Mouse (Mus musculus) thymus, adult 2 months (tissue): ENCODE data around the gene Olfr201. TPM values are rescaled to one million over a fixed set of nuclear protein-coding genes. Genes with fewer than 3 reads are reported as not detected.
"Not testable (repeated sequence)": the region's sequence is repeated elsewhere in the genome, so short reads cannot be mapped to it uniquely, and the experiment has no call there.

ENCODE experiments used
- DNase-seq: peaks from one replicate; pipeline ENCODE4 v3.0.0; 2021
- H3K27ac ChIP-seq: fragments of 200-500 bp; 2 replicates; pipeline ENCODE4 v1.5.1; 2012; ENCODE audit warnings: low read length, control low read depth; ENCODE audit not compliant: control insufficient read depth, insufficient read depth
- H3K27me3 ChIP-seq: fragments of 200-500 bp; 2 replicates; pipeline ENCODE4 v1.6.1; 2012; ENCODE audit warnings: mild to moderate bottlenecking, low read length, moderate library complexity, mixed read lengths; ENCODE audit not compliant: control insufficient read depth, insufficient read depth
- H3K36me3 ChIP-seq: fragments of 200-500 bp; 2 replicates; pipeline ENCODE4 v1.6.1; 2012; ENCODE audit warnings: mild to moderate bottlenecking, low read length, moderate library complexity; ENCODE audit not compliant: control insufficient read depth, insufficient read depth
- H3K4me1 ChIP-seq: fragments of 200-500 bp; replicated peaks from 2 replicates; pipeline ENCODE4 v1.6.1; 2012; ENCODE audit warnings: low read length; ENCODE audit not compliant: control insufficient read depth, insufficient read depth
- H3K4me3 ChIP-seq: fragments of 200-500 bp; 2 replicates; pipeline ENCODE4 v1.5.1; 2012; ENCODE audit warnings: mild to moderate bottlenecking, low read length, control low read depth, moderate library complexity; ENCODE audit not compliant: control insufficient read depth, insufficient read depth
- CTCF ChIP-seq: fragments of 200-500 bp; IDR thresholded peaks from 2 replicates; pipeline ENCODE4 v1.5.1; 2012; ENCODE audit warnings: mild to moderate bottlenecking, control low read depth, low read length, moderate library complexity, borderline replicate concordance; ENCODE audit not compliant: control insufficient read depth, poor library complexity, insufficient read depth; ENCODE audit errors: extremely low read depth
- POLR2A ChIP-seq: fragments of 200-500 bp; IDR thresholded peaks from 2 replicates; pipeline ENCODE4 v1.6.1; 2012; ENCODE audit warnings: mild to moderate bottlenecking, low read length, control low read depth, moderate library complexity; ENCODE audit not compliant: control insufficient read depth, poor library complexity, insufficient read depth; ENCODE audit errors: extremely low read depth
- WGBS: fragments of 180-500 bp; shearing (Covaris S2); methylation state at CpG from one replicate; pipeline ENCODE4 v1.1.7; 2018; 5-methylcytosine and 5-hydroxymethylcytosine counted together
- polyA plus RNA-seq: library from polyadenylated mRNA; depleted of rRNA; stranded (reverse); fragments of >200 nt; gene quantifications from 2 replicates; pipeline ENCODE4 v1.2.3, GENCODE M21; 2012; rRNA removed

Olfr201 gene
- not detected in 2 replicates for polyA plus RNA-seq

- H3K4me3 ChIP-seq, H3K27me3 ChIP-seq, H3K4me1 ChIP-seq, DNase-seq, H3K36me3 ChIP-seq, H3K27ac ChIP-seq: not testable (repeated sequence)
- WGBS = 91% methylated on average over 4 of the region's 4 CpGs
Measured at GRCm38 (mm10) chr16:59272532-59272931, at the start of gene Olfr201. Gene Olfr201 (minus strand): TSS chr16:59272632.

GRCm38 (mm10) chr16:59318148-59318547 lies 45.7 kb upstream of the Olfr201 start, which contains the start of gene Olfr204:
Gene Olfr204 (minus strand): TSS chr16:59318248.
- H3K4me3 ChIP-seq = no peak within 1 kb of the TSS
- H3K36me3 ChIP-seq = no peaks in the 10 kb centered on the region
- no peak for DNase-seq
- H3K27ac ChIP-seq = no peak within 1 kb of the TSS
- TF ChIP-seq CTCF (no peak), POLR2A (no peak)
- H3K4me1 ChIP-seq = no peaks in the 10 kb centered on the region
- no peaks in the 10 kb centered on the region for H3K27me3 ChIP-seq

GRCm38 (mm10) chr16:59298581-59298980 lies 26.1 kb upstream of the Olfr201 start, which contains the start of gene Olfr203:
Gene Olfr203 (plus strand): TSS chr16:59298881.
- 91% methylated on average over 2 of the region's 2 CpGs for WGBS
- TF ChIP-seq CTCF = no peak
- no peak for TF ChIP-seq POLR2A
- H3K27ac ChIP-seq = no peak within 1 kb of the TSS

GRCm38 (mm10) chr16:59287576-59287975 lies 15.1 kb upstream of the Olfr201 start:
- not testable (repeated sequence) for DNase-seq, H3K4me1 ChIP-seq
- 58% methylated on average over 9 of the region's 9 CpGs for WGBS

More at GRCm38 (mm10) chr16:59298581-59298980, 26.1 kb upstream of the Olfr201 start, which contains the start of gene Olfr203:
- Histone ChIP-seq H3K27me3 (no peaks in the 10 kb centered on the region), H3K36me3 (no peaks in the 10 kb centered on the region), H3K4me1 (no peaks in the 10 kb centered on the region), H3K4me3 (no peak within 1 kb of the TSS)
- DNase-seq = no peak

GRCm38 (mm10) chr16:59286693-59287092 lies 14.3 kb upstream of the Olfr201 start, which contains the start of gene Olfr202:
Gene Olfr202 (minus strand): TSS chr16:59286793.
- 93% methylated on average over 1 of the region's 1 CpGs for WGBS
- Histone ChIP-seq H3K4me1 (no peaks in the 10 kb centered on the region), H3K36me3 (no peaks in the 10 kb centered on the region), H3K27me3 (no peaks in the 10 kb centered on the region), H3K4me3 (no peak within 1 kb of the TSS), H3K27ac (no peak within 1 kb of the TSS)
- DNase-seq = no peak
- TF ChIP-seq CTCF (no peak), POLR2A (no peak)

More at GRCm38 (mm10) chr16:59287576-59287975, 15.1 kb upstream of the Olfr201 start:
- not testable (repeated sequence) for H3K27ac ChIP-seq, H3K27me3 ChIP-seq, H3K4me3 ChIP-seq, H3K36me3 ChIP-seq

- 79% methylated on average over 1 of the region's 1 CpGs for whole genome bisulfite sequencing
- no peaks in the 10 kb centered on the region for H3K27me3 ChIP-seq
- no peak for DNase-seq
- no peak overlapping the region for H3K27ac ChIP-seq
- H3K4me3 ChIP-seq = no peak overlapping the region
- TF ChIP-seq CTCF = no peak
- no peak for TF ChIP-seq POLR2A
- no peaks in the 10 kb centered on the region for H3K4me1 ChIP-seq
- H3K36me3 ChIP-seq = no peaks in the 10 kb centered on the region
Measured at GRCm38 (mm10) chr16:59283476-59283875, 11.0 kb upstream of the Olfr201 start.

GRCm38 (mm10) chr16:59280542-59280941 lies 8.1 kb upstream of the Olfr201 start:
- no peak for DNase-seq
- TF ChIP-seq POLR2A = no peak
- TF ChIP-seq CTCF = no peak
- Histone ChIP-seq H3K27me3 (no peaks in the 10 kb centered on the region), H3K4me1 (no peaks in the 10 kb centered on the region), H3K27ac (no peak overlapping the region), H3K4me3 (no peak overlapping the region), H3K36me3 (no peaks in the 10 kb centered on the region)
- 75% methylated on average over 3 of the region's 3 CpGs for WGBS

- not testable (repeated sequence) for DNase-seq, H3K4me1 ChIP-seq, H3K27me3 ChIP-seq, H3K36me3 ChIP-seq, H3K27ac ChIP-seq, H3K4me3 ChIP-seq
- WGBS = 77% methylated on average over 4 of the region's 4 CpGs
Measured at GRCm38 (mm10) chr16:59269097-59269496, 3.3 kb downstream of the Olfr201 start.
